Mouse (Mus musculus) lung, postnatal 4 days (tissue): ENCODE results near the gene Gria1.

Experiments
- DNase-seq, 2 experiments: peaks; one replicate each; pipeline ENCODE4 v3.0.0; 2021

Gria1 gene

GRCm38 (mm10) chr11:57176552-57176951, 165.4 kb downstream of the Gria1 start:
- DNase-seq = no peak

GRCm38 (mm10) chr11:57184216-57184615, 173.0 kb downstream of the Gria1 start:
- DNase-seq = no peak

GRCm38 (mm10) chr11:57185110-57185509, 173.9 kb downstream of the Gria1 start:
- no peak for DNase-seq

GRCm38 (mm10) chr11:57189391-57189790, 178.2 kb downstream of the Gria1 start:
- no peak for DNase-seq

- no peak for DNase-seq
Observed at GRCm38 (mm10) chr11:57194746-57195145, 183.6 kb downstream of the Gria1 start.

GRCm38 (mm10) chr11:57201245-57201976, 190.2 kb downstream of the Gria1 start:
- peak; percentile 5 to 24 for DNase-seq

- peak in 1 of 2 experiments; percentile 18 for DNase-seq
Observed at GRCm38 (mm10) chr11:57204371-57204770, 193.2 kb downstream of the Gria1 start.

- DNase-seq = no peak
Observed at GRCm38 (mm10) chr11:57207260-57207659, 196.1 kb downstream of the Gria1 start.

- no peak for DNase-seq
Observed at GRCm38 (mm10) chr11:57214079-57214478, 202.9 kb downstream of the Gria1 start.

- no peak for DNase-seq
Observed at GRCm38 (mm10) chr11:57214583-57214982, 203.4 kb downstream of the Gria1 start.

GRCm38 (mm10) chr11:57222797-57223569, 211.8 kb downstream of the Gria1 start:
- DNase-seq = no peak

- DNase-seq = no peak
Observed at GRCm38 (mm10) chr11:57235446-57235845, 224.3 kb downstream of the Gria1 start.

- DNase-seq = no peak
Observed at GRCm38 (mm10) chr11:57236431-57236830, 225.2 kb downstream of the Gria1 start.

GRCm38 (mm10) chr11:57239758-57240157, 228.6 kb downstream of the Gria1 start:
- no peak for DNase-seq

- no peak for DNase-seq
Observed at GRCm38 (mm10) chr11:57243835-57244234, 232.6 kb downstream of the Gria1 start.

GRCm38 (mm10) chr11:57244543-57244942, 233.4 kb downstream of the Gria1 start:
- DNase-seq = no peak

- DNase-seq = no peak
Observed at GRCm38 (mm10) chr11:57248870-57249269, 237.7 kb downstream of the Gria1 start.

GRCm38 (mm10) chr11:57250129-57250528, 238.9 kb downstream of the Gria1 start:
- DNase-seq = no peak

- DNase-seq = no peak
Observed at GRCm38 (mm10) chr11:57271687-57272086, 260.5 kb downstream of the Gria1 start.

- no peak for DNase-seq
Observed at GRCm38 (mm10) chr11:57274687-57275086, 263.5 kb downstream of the Gria1 start.

GRCm38 (mm10) chr11:57278056-57278455, 266.9 kb downstream of the Gria1 start:
- no peak for DNase-seq

- no peak for DNase-seq
Observed at GRCm38 (mm10) chr11:57286119-57286518, 274.9 kb downstream of the Gria1 start.

- DNase-seq = no peak
Observed at GRCm38 (mm10) chr11:57297376-57297775, 286.2 kb downstream of the Gria1 start.

GRCm38 (mm10) chr11:57298263-57298662, 287.1 kb downstream of the Gria1 start:
- no peak for DNase-seq
